Mouse (Mus musculus) hindbrain, embryonic 15.5 days (tissue): Measurements from ENCODE around the gene Klc4. TPM values are rescaled to one million over a fixed set of nuclear protein-coding genes. Genes with fewer than 3 reads are reported as not detected.

ENCODE experiments used
- ATAC-seq: fragments of 200-750 bp; cut with Nextera tagmentation; 2 replicates; pipeline ENCODE4 v1.8.0; 2017; ENCODE audit warnings: low read depth, moderate number of reproducible peaks, moderate TSS enrichment; ENCODE audit not compliant: low FRiP score
- H3K27ac ChIP-seq: fragments of 300-500 bp; sonication (generic); replicated peaks from 2 replicates; pipeline ENCODE4 v1.5.1; 2015; ENCODE audit warnings: mild to moderate bottlenecking, inconsistent platforms
- H3K27me3 ChIP-seq: fragments of 300-500 bp; sonication (generic); 2 replicates; pipeline ENCODE4 v1.6.1; 2015; ENCODE audit warnings: control low read depth, inconsistent platforms
- H3K36me3 ChIP-seq: fragments of 300-500 bp; sonication (generic); 2 replicates; pipeline ENCODE4 v1.6.1; 2015; ENCODE audit warnings: control low read depth, inconsistent platforms
- H3K4me1 ChIP-seq: fragments of 300-500 bp; sonication (generic); replicated peaks from 2 replicates; pipeline ENCODE4 v1.6.1; 2015; ENCODE audit warnings: control low read depth, inconsistent platforms
- H3K4me2 ChIP-seq: fragments of 300-500 bp; sonication (generic); 2 replicates; pipeline ENCODE4 v1.6.1; 2015; ENCODE audit warnings: moderate library complexity, mild to moderate bottlenecking, inconsistent platforms
- H3K4me3 ChIP-seq: fragments of 300-500 bp; sonication (generic); 2 replicates; pipeline ENCODE4 v1.5.1; 2015; ENCODE audit warnings: mild to moderate bottlenecking, inconsistent platforms
- H3K9ac ChIP-seq: fragments of 300-500 bp; sonication (generic); 2 replicates; pipeline ENCODE4 v1.6.1; 2015; ENCODE audit warnings: inconsistent platforms
- H3K9me3 ChIP-seq: fragments of 300-500 bp; sonication (generic); 2 replicates; pipeline ENCODE4 v1.6.1; 2016; ENCODE audit warnings: control low read depth, inconsistent platforms
- WGBS: fragments of 180-500 bp; shearing (Covaris S2); methylation state at CpG from one replicate; pipeline ENCODE4 v1.1.7; 2015; 5-methylcytosine and 5-hydroxymethylcytosine counted together
- polyA plus RNA-seq: library from polyadenylated mRNA; unstranded; fragments of >200 nt; fragmentation: Nextera tagmentation; extraction: Ambion mirVana; gene quantifications from 2 replicates; pipeline ENCODE4 v1.2.1, GENCODE M21; 2015

The Klc4 gene
- polyA plus RNA-seq, 1 experiment from 2014 or later: 33.9 TPM

DNA sequence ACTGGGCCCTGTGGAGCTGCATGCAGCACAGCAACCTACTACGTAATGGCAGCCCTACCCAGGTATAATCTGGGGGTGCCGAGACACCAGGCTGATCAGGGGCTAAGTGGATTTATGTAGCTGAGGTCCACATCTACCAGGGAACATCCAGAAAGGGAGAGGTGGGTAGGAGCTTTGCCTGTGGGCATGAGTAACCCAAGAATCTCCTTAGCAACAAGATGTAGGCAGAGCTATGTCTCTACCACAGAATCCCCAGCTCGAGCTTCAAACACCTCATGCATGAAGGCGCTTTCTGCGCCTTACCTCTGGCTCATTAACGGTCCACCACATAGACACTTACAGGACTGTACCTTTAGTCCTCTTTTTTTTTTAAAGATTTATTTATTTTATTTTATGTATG, 50.5 kb downstream of the Klc4 start:
- H3K9ac ChIP-seq: no peak overlapping the region
- 85% methylated on average over 6 of the region's 6 CpGs for WGBS
- no peak overlapping the region for H3K4me2 ChIP-seq
- H3K4me3 ChIP-seq: no peak overlapping the region
- H3K27ac ChIP-seq: 0 out of 2 replicates have a peak overlapping the region, but pooled peaks have one; percentile 15
- H3K27me3 ChIP-seq: no peaks in the 10 kb centered on the region
- no peaks in the 10 kb centered on the region for H3K9me3 ChIP-seq
- 0 out of 2 replicates have a peak, but pooled peaks cover 10% of the 10 kb centered on the region for H3K4me1 ChIP-seq
- H3K36me3 ChIP-seq: no peaks in the 10 kb centered on the region
- no peak for ATAC-seq

DNA sequence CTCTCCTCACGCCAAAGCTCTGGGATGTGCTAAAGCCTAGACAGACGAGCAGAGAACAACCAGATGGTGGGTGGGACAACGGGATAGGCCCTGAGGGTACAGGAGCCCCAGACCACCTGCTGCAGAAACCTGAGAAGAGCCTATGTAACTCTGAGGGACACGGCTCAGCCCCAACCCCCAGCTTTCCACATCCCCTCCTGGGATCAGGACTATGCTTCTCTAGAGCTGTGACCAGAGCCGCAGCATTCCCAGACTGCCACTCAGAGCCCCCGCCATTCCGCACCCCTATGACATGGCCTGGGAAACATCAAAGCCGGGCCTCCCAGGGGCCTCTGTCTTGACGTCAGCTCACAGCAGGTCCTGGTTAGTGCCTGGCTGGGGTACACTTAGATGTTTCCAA, 51.2 kb downstream of the Klc4 start:
- H3K4me2 ChIP-seq: no peak overlapping the region
- no peak for ATAC-seq
- no peak overlapping the region for H3K9ac ChIP-seq
- no peak overlapping the region for H3K27ac ChIP-seq
- H3K36me3 ChIP-seq: 0 out of 2 replicates have a peak, but pooled peaks cover 4% of the 10 kb centered on the region
- H3K27me3 ChIP-seq: no peaks in the 10 kb centered on the region
- H3K4me1 ChIP-seq: 0 out of 2 replicates have a peak, but pooled peaks cover 10% of the 10 kb centered on the region
- H3K9me3 ChIP-seq: no peaks in the 10 kb centered on the region
- no peak overlapping the region for H3K4me3 ChIP-seq
- WGBS: 55% methylated on average over 9 of the region's 9 CpGs

DNA sequence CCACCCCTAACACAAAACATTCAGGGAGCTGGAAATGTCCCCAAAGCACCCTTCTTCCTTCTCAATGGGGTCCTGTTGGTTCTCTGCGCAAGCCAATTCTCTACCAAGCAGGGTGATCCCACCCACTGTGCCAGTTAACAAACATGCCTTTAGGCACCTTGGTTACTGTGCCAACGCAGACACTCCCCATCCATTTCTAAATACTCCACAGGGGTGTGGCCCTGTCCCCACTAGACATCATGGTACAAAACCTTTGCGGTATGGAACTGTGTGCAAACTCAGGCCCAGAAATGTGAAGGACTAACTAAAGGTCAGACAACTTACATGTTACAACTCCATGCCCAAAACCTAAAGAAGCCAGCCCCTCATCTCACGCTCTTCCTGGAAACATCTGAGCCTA, 52.7 kb downstream of the Klc4 start:
- H3K9me3 ChIP-seq: no peaks in the 10 kb centered on the region

DNA sequence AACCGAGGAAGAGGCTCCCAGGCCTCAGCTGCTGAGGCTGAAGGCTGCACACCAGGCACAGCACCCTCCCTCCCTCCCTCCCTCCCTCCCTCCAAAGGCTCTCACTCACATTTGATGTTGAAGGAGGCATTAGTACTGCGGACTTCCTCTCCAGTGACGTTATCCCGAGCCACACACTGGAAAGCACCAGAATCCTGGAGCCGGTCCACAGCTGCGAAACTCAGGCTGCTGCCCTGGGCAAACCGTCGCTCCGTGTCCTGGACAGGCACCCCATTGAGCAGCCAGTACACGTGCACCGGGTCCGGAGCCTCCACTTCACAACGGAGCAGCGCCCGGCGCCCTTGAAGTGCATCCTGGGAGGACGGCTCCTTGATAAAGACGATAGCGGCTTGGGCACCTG, 54.4 kb downstream of the Klc4 start:
- Histone ChIP-seq H3K4me2 (no peak overlapping the region), H3K4me1 (0 out of 2 replicates have a peak, but pooled peaks cover 10% of the 10 kb centered on the region), H3K9me3 (no peaks in the 10 kb centered on the region), H3K27me3 (no peaks in the 10 kb centered on the region), H3K4me3 (no peak overlapping the region), H3K27ac (no peak overlapping the region), H3K36me3 (peaks cover 23% of the 10 kb centered on the region), H3K9ac (no peak overlapping the region)
- 75% methylated on average over 19 of the region's 19 CpGs for WGBS
- no peak for ATAC-seq

More for the DNA sequence above, 52.7 kb downstream of the Klc4 start:
- Histone ChIP-seq H3K9ac (no peak overlapping the region), H3K27me3 (no peaks in the 10 kb centered on the region), H3K36me3 (peaks cover 15% of the 10 kb centered on the region; the same call in 1 of the 2 replicates), H3K27ac (no peak overlapping the region), H3K4me2 (no peak overlapping the region), H3K4me3 (no peak overlapping the region), H3K4me1 (0 out of 2 replicates have a peak, but pooled peaks cover 10% of the 10 kb centered on the region)
- no peak for ATAC-seq
- WGBS: 81% methylated on average over 4 of the region's 4 CpGs

DNA sequence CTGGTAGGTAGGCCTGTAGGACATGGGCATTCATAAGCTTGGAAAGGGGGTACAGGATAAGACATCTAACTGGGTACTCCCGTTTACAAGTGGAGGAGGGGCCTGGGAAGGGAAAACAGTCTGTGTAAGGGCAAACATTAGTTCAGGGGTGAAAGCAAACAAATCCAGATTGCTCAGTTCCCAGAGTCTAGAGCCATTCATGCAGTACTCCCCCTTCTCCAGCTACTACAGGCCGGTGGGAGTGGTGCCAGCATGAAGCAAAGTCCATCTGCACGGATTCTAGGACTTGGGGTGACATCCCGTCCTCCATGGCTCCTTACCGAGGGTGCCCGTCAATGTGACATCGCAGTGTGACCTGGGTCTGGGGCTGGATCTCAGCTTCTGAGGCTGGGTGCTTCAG, 55.4 kb downstream of the Klc4 start:
- WGBS: 87% methylated on average over 7 of the region's 7 CpGs
- H3K27ac ChIP-seq: no peak overlapping the region
- peaks cover 30% of the 10 kb centered on the region for H3K36me3 ChIP-seq

DNA sequence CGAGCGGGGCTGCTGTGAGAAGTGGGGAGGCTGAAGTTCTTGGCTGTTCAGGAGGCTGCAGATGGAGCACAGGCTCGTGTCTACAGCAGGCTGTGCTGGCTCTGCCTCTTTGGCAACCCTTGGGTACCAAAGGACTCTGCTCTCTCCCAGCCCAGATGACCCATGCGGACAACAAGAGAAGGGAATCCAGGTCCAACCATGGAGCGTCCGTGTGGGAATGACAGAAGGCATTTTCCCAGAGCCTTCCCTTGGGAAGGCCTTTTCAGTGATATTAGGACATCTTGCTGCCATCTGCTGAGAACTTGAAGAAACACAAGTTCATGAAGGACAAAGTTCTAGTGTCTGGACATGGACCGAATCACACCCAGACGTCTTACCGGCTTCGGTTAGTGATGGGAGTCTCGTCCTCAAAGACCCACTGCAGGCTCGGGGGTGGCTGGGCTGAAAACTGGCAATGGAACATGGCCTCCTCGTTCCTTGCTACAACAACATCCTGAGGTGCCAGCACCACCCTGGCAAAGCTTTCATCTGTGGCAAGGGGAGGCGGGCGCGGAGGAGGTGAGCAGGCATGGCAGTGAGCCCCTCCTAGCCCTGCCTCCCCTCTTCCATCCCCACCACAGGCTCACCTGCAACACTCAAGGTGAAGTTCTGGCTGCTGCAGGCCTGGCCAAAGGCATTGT, 56.0 kb downstream of the Klc4 start:
- ATAC-seq: no peak
- H3K27me3 ChIP-seq: no peaks in the 10 kb centered on the region
- H3K4me3 ChIP-seq: no peak overlapping the region
- peaks cover 31% of the 10 kb centered on the region for H3K36me3 ChIP-seq
- no peak overlapping the region for H3K4me2 ChIP-seq
- WGBS: 91% methylated on average over 16 of the region's 16 CpGs
- no peak overlapping the region for H3K27ac ChIP-seq
- H3K9ac ChIP-seq: no peak overlapping the region
- no peaks in the 10 kb centered on the region for H3K9me3 ChIP-seq
- H3K4me1 ChIP-seq: 0 out of 2 replicates have a peak, but pooled peaks cover 5% of the 10 kb centered on the region

More for the DNA sequence above, 55.4 kb downstream of the Klc4 start:
- ATAC-seq: no peak
- Histone ChIP-seq H3K9ac (no peak overlapping the region), H3K4me1 (0 out of 2 replicates have a peak, but pooled peaks cover 9% of the 10 kb centered on the region), H3K27me3 (no peaks in the 10 kb centered on the region), H3K4me3 (no peak overlapping the region), H3K4me2 (no peak overlapping the region), H3K9me3 (no peaks in the 10 kb centered on the region)

DNA sequence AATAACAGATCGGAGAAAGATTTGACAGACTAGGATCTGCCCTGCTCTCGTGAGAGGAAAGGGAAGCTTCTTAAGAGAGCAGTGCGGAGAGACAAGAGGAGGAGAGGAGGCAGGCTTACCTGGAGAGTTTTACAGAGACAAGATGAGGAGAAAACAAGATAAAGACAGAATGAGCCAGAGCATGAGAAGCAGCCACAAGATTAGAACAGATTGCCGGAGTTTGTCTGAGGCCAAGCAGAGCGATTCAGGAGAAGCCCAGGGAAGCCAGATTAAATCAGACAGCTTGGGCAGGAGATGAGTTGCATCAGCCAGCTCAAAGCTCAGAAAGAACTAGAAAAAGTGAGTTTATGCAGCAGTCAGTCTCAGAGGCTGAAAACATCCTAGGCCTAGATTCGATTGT, 56.9 kb downstream of the Klc4 start:
- H3K4me1 ChIP-seq: 0 out of 2 replicates have a peak, but pooled peaks cover 5% of the 10 kb centered on the region
- 93% methylated on average over 6 of the region's 6 CpGs for WGBS
- ATAC-seq: no peak
- H3K9ac ChIP-seq: no peak overlapping the region
- no peak overlapping the region for H3K4me3 ChIP-seq
- no peak overlapping the region for H3K27ac ChIP-seq
- H3K27me3 ChIP-seq: no peaks in the 10 kb centered on the region
- H3K9me3 ChIP-seq: no peaks in the 10 kb centered on the region
- peaks cover 34% of the 10 kb centered on the region for H3K36me3 ChIP-seq
- H3K4me2 ChIP-seq: no peak overlapping the region

DNA sequence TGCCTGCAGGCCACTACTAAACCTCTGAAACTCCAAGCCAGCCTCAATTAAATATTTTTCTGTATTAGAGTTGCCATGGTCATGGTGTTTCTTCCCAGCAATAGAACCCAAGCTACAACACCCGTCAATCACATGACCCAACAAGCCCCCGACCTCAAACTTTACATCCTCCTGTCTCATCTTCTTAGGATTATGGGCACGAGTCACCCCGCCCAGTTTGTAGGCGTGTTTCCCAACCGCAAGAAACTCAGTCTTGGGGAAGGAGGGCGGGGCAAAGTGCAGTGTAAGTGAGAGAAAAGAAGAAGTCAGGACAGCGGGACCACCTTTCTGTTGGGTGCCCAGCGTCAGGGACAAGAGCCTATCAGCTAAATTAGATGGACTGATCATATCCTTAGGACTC, 57.6 kb downstream of the Klc4 start:
- H3K36me3 ChIP-seq: peaks cover 34% of the 10 kb centered on the region
- no peak overlapping the region for H3K4me3 ChIP-seq
- 89% methylated on average over 9 of the region's 9 CpGs for WGBS
- H3K9ac ChIP-seq: no peak overlapping the region
- H3K9me3 ChIP-seq: no peaks in the 10 kb centered on the region
- no peak overlapping the region for H3K27ac ChIP-seq
- no peak for ATAC-seq
- no peak overlapping the region for H3K4me2 ChIP-seq
- no peaks in the 10 kb centered on the region for H3K27me3 ChIP-seq
- 0 out of 2 replicates have a peak, but pooled peaks cover 5% of the 10 kb centered on the region for H3K4me1 ChIP-seq

DNA sequence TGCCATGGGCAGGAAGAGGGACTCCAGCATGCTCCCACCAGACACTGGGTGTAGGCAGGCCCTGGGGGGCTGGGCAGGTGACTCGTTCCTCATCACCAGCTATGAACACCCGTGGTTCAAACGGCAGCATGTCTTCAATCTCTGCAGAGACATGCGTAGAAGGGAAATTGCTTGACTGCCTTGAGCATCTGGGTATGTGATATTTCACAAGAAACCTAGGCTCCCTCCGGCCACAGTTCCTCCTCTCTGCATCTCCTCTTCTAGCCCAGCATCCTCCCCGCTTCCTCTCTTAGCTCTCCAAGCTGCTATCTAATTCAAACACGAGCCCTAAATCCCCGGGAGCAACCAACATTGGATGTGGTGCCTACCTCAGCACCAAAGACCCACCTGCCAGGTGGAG, 59.5 kb downstream of the Klc4 start:
- no peaks in the 10 kb centered on the region for H3K4me1 ChIP-seq
- no peaks in the 10 kb centered on the region for H3K9me3 ChIP-seq
- 91% methylated on average over 8 of the region's 8 CpGs for WGBS
- no peak overlapping the region for H3K27ac ChIP-seq
- no peaks in the 10 kb centered on the region for H3K27me3 ChIP-seq
- peaks cover 41% of the 10 kb centered on the region for H3K36me3 ChIP-seq
- no peak overlapping the region for H3K9ac ChIP-seq
- no peak for ATAC-seq
- H3K4me3 ChIP-seq: no peak overlapping the region
- no peak overlapping the region for H3K4me2 ChIP-seq

Other genes with a start within 250 kb of the Klc4 start
- gene Crip3, start 217.1 kb downstream of the Klc4 start, polyA plus RNA-seq: 2.8 and 3.0 TPM in 2 replicates
- 0.10 TPM in 1 of 2 replicates, not detected in the other for gene Slc22a7, start 207.6 kb downstream of the Klc4 start, polyA plus RNA-seq
- 8.6 and 8.9 TPM in 2 replicates for gene Ttbk1, start 158.3 kb downstream of the Klc4 start, polyA plus RNA-seq
- gene Dnph1, start 149.3 kb downstream of the Klc4 start, polyA plus RNA-seq: 21.8 and 22.4 TPM in 2 replicates
- gene Cul9, start 99.6 kb downstream of the Klc4 start, polyA plus RNA-seq: 21.0 and 26.5 TPM in 2 replicates
- 2.7 and 4.5 TPM in 2 replicates for gene Srf, start 89.8 kb downstream of the Klc4 start, polyA plus RNA-seq
- 32.8 and 34.1 TPM in 2 replicates for gene Ptk7, start 16.5 kb downstream of the Klc4 start, polyA plus RNA-seq
- gene Mrpl2, start 207 bp upstream of the Klc4 start, polyA plus RNA-seq: 64.3 TPM in 2 replicates
- gene Cul7, start 4.3 kb upstream of the Klc4 start, polyA plus RNA-seq: 38.4 and 43.8 TPM in 2 replicates
- gene Rrp36, start 28.3 kb upstream of the Klc4 start, polyA plus RNA-seq: 53.0 TPM in 2 replicates
- 291 and 302 TPM in 2 replicates for gene Mea1, start 32.8 kb upstream of the Klc4 start, polyA plus RNA-seq
- 168 and 179 TPM in 2 replicates for gene Klhdc3, start 34.9 kb upstream of the Klc4 start, polyA plus RNA-seq
- gene Ppp2r5d, start 59.1 kb upstream of the Klc4 start, polyA plus RNA-seq: 101 and 109 TPM in 2 replicates
- 29.7 and 30.7 TPM in 2 replicates for gene Pex6, start 65.4 kb upstream of the Klc4 start, polyA plus RNA-seq
- 0.86 and 1.9 TPM in 2 replicates for gene Gnmt, start 83.1 kb upstream of the Klc4 start, polyA plus RNA-seq
- 67.2 and 73.5 TPM in 2 replicates for gene Cnpy3, start 106.2 kb upstream of the Klc4 start, polyA plus RNA-seq
- gene Ptcra, start 117.7 kb upstream of the Klc4 start, polyA plus RNA-seq: 0.19 and 0.45 TPM in 2 replicates
- 53.6 and 58.8 TPM in 2 replicates for gene 2310039H08Rik, start 126.6 kb upstream of the Klc4 start, polyA plus RNA-seq
- gene Rpl7l1, start 136.7 kb upstream of the Klc4 start, polyA plus RNA-seq: 82.2 and 87.9 TPM in 2 replicates
- gene Bicral, start 212.5 kb upstream of the Klc4 start, polyA plus RNA-seq: 7.7 and 10.3 TPM in 2 replicates
- 57.5 and 60.8 TPM in 2 replicates for gene Tbcc, start 244.7 kb upstream of the Klc4 start, polyA plus RNA-seq